Mouse (Mus musculus) bone marrow macrophage, adult 2 months (primary cell): Measurements from ENCODE around the gene Rundc1. TPM values are rescaled to one million over a fixed set of nuclear protein-coding genes. Genes with fewer than 3 reads are reported as not detected.
"Not testable (repeated sequence)": the region's sequence is repeated elsewhere in the genome, so short reads cannot be mapped to it uniquely, and the experiment has no call there.

ENCODE experiments used
- H3K27ac ChIP-seq: 2 replicates; pipeline ENCODE4 v1.5.1; 2012; ENCODE audit warnings: low read depth, low read length; ENCODE audit not compliant: insufficient read depth
- H3K4me1 ChIP-seq: 2 replicates; pipeline ENCODE4 v1.6.1; 2012; ENCODE audit warnings: low read length; ENCODE audit not compliant: control insufficient read depth, insufficient read depth
- H3K4me3 ChIP-seq: 2 replicates; pipeline ENCODE4 v1.5.1; 2012; ENCODE audit warnings: mild to moderate bottlenecking, low read length, moderate library complexity; ENCODE audit not compliant: insufficient read depth
- CTCF ChIP-seq: IDR thresholded peaks from 2 replicates; pipeline ENCODE4 v1.5.1; 2012; ENCODE audit warnings: low read depth, mild to moderate bottlenecking, low read length, moderate library complexity
- POLR2A ChIP-seq: IDR thresholded peaks from 2 replicates; pipeline ENCODE4 v1.6.1; 2012; ENCODE audit warnings: mild to moderate bottlenecking, low read depth, low read length, borderline replicate concordance
- polyA plus RNA-seq: library from polyadenylated mRNA; stranded (reverse); fragments of >200 nt; gene quantifications from 2 replicates; pipeline ENCODE4 v1.2.4, GENCODE M21; 2012; ENCODE audit not compliant: missing spikeins, insufficient read depth, insufficient read length

The Rundc1 gene
- polyA plus RNA-seq, 1 experiment: 11.4 TPM

- peaks cover 26% of the 10 kb centered on the region for H3K4me1 ChIP-seq
- peak overlapping the region; percentile 87 for H3K27ac ChIP-seq
- H3K4me3 ChIP-seq: peak overlapping the region; percentile 88
- TF ChIP-seq CTCF (no peak), POLR2A (no peak)
These were observed 40.4 kb downstream of the Rundc1 start for GRCm38 (mm10) chr11:101465101-101465868.

DNA sequence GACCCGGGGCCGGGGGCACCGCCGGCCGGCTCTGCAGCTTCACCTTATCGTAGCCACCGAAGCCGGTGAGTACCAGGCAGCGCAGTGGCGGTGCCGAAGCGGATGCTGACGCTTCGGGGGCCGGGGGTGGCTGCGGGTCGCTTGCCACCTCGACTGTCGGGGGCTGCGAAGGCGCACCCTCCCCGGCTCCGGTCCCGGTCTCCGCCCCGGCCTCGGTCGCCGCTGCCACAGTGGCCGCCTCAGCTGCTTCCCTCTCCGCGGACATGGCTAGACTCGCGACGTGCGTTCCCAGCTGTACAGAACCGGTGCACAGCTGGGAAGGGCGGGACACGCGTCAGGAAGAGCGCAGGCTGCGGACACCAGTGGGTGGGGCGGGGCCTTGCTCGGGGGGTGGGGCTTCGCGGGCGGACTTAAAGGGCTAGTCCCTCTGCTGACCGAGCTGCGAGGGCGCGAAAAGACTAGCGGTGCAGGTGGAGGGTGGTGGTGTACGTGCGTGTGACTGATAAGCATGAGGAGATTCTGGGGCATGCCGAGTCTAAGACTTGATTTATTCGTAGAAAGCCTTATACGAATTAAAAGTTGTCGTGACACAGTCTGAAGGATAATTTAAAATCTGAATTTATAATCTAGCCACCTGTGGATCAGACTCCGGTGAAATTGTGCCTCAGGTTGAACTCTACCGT is 41.1 kb downstream of the Rundc1 start, which contains the start of gene Vat1:
TSS of gene Vat1 (minus strand) at position 362 of the 683 bp plus-strand sequence.
- peaks cover 26% of the 10 kb centered on the region for H3K4me1 ChIP-seq
- peak within 1 kb of the TSS; percentile 88 for H3K4me3 ChIP-seq
- no peak for TF ChIP-seq POLR2A
- no peak for TF ChIP-seq CTCF
- peak within 1 kb of the TSS; percentile 87 for H3K27ac ChIP-seq

DNA sequence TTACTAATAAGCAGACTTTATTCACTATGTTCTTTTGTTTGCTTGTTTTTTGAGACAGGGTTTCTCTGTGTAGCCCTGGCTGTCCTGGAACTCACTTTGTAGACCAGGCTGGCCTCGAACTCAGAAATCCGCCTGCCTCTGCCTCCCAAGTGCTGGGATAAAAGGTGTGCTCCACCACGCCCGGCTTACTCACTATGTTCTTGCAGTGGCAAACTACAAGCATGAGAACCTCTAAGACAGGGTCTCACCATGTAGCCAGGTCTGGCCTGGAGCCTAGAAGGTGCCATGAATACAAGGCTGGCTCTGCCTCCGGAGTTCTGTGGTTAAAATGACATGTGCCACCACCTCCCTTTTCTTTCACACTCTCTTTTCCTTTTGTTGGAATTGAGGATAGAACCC is 41.7 kb downstream of the Rundc1 start:
- Histone ChIP-seq H3K4me3 (peak overlapping the region; percentile 88; the same call in 1 of the 2 replicates), H3K4me1 (peaks cover 26% of the 10 kb centered on the region)
- not testable (repeated sequence) for H3K27ac ChIP-seq

GRCm38 (mm10) chr11:101467477-101468262 is 42.8 kb downstream of the Rundc1 start:
- TF ChIP-seq CTCF: no peak
- TF ChIP-seq POLR2A: no peak
- H3K4me3 ChIP-seq: peak overlapping the region; percentile 67
- peaks cover 21% of the 10 kb centered on the region for H3K4me1 ChIP-seq
- H3K27ac ChIP-seq: peak overlapping the region; percentile 2; the same call in 1 of the 2 replicates

GRCm38 (mm10) chr11:101468263-101468688 is 43.4 kb downstream of the Rundc1 start:
- H3K4me1 ChIP-seq: peaks cover 16% of the 10 kb centered on the region
- H3K27ac ChIP-seq: no peak overlapping the region
- H3K4me3 ChIP-seq: peak overlapping the region; percentile 67
- TF ChIP-seq POLR2A: no peak
- TF ChIP-seq CTCF: no peak

GRCm38 (mm10) chr11:101468731-101469130 is 43.8 kb downstream of the Rundc1 start:
- no peak overlapping the region for H3K27ac ChIP-seq

DNA sequence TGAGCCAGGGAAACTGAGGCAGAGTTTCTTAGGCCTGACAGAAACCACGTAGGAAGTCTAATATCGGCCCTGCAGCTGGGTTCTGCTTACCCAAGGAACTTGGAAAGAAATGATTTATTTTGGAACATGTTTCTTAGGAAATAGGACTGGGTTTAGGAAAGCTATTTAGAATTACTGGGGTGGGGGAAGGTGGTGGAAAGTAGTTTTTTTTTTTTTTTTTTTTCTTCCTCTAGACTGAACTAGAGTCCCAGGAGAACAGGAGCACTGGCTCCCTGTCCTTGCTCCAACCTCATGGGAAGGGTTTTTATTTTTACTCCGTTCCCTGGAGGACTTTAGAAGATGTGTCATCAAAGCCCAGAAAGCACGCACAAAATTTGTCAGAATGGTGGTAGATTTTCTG is 44.3 kb downstream of the Rundc1 start:
- H3K4me3 ChIP-seq: no peak overlapping the region
- H3K27ac ChIP-seq: no peak overlapping the region
- peaks cover 8% of the 10 kb centered on the region for H3K4me1 ChIP-seq
- TF ChIP-seq POLR2A: no peak
- no peak for TF ChIP-seq CTCF

More at GRCm38 (mm10) chr11:101468731-101469130, 43.8 kb downstream of the Rundc1 start:
- TF ChIP-seq CTCF (no peak), POLR2A (no peak)
- Histone ChIP-seq H3K4me1 (peaks cover 12% of the 10 kb centered on the region), H3K4me3 (no peak overlapping the region; the same call in 1 of the 2 replicates)

DNA sequence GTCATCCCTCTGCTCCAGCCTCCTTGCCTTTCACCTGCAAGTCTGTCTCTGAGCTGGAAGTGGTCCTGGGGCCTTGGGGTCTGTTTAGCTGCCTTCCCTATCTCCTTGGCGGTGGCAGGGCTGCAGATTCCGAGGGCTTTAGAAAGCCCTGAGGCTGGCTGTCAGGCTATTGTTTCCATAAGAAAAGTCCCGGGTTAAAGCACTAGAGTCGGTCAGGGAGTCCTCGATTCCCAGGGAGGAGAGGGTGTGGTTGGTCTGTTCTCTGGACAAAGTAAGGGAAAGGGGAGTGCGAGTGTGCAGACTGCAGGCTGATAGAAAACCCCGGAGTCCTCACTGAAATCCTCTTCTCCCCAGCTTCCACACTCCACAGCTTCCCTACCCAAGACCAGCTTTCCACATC is 45.3 kb downstream of the Rundc1 start:
- TF ChIP-seq CTCF: no peak
- no peak for TF ChIP-seq POLR2A
- H3K4me1 ChIP-seq: 0 out of 2 replicates have a peak, but pooled peaks cover 6% of the 10 kb centered on the region
- H3K4me3 ChIP-seq: no peak overlapping the region
- H3K27ac ChIP-seq: no peak overlapping the region

GRCm38 (mm10) chr11:101471926-101472325 is 47.0 kb downstream of the Rundc1 start:
- no peak overlapping the region for H3K27ac ChIP-seq
- H3K4me1 ChIP-seq: 0 out of 2 replicates have a peak, but pooled peaks cover 3% of the 10 kb centered on the region
- TF ChIP-seq CTCF (no peak), POLR2A (no peak)
- no peak overlapping the region for H3K4me3 ChIP-seq
